Mouse (Mus musculus): ENCODE data around the gene Mcm2.

DNA sequence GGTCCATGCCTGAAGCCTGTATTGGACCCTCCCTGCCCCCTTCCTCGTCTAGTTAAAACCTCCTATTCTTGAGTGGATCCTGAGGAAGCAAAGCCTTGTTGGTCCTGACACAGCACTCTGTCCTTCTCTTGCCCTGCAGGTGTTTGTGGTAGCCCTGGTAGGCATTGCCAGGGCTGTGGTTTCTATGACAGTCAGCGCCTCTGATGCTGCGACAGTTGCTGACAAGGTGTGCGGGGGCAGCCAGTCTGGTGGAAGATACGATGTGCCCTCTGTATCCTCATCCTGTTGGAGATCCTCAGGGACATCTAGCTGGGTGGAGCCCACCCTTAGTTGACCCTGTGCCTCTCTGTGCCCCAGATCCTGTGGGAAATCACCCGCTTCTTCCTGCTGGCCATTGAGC is 10.6 kb upstream of the Mcm2 start:
- TF ChIP-seq CTCF (IDR thresholded peaks at IDR 0.05; ENCODE audit: extremely low read depth, insufficient read length, insufficient replicate concordance, low read depth, low read length) (no peak), POLR2A (IDR thresholded peaks at IDR 0.05; ENCODE audit: low read depth, low read length) (no peak)
